Mouse (Mus musculus): ENCODE measurements around the gene Manf. TPM values are rescaled to one million over a fixed set of nuclear protein-coding genes. Genes with fewer than 3 reads are reported as not detected.

Manf gene
- total and polyA plus RNA-seq, 3 experiments = 181 to 358 (median 292) TPM

- Histone ChIP-seq H3K9me3 (replicated peaks; ENCODE audit: low read length) (no peaks in the 10 kb centered on the region), H3K4me2 (ENCODE audit: insufficient read depth, low read depth, poor library complexity, severe bottlenecking) (no peak overlapping the region), H3K79me2 (replicated peaks; ENCODE audit: control insufficient read depth, extremely low read depth, insufficient read depth, poor library complexity, severe bottlenecking) (peaks cover 32% of the 10 kb centered on the region), H3K4me3 (replicated peaks in 1 of 3; ENCODE audit: low read depth in 2 of 3, low read length in 2 of 3, poor library complexity in 1 of 3) (no peak overlapping the region), H3K27me3 (replicated peaks) (no peaks in the 10 kb centered on the region), H3K36me3 (replicated peaks in 1 of 2; ENCODE audit: control insufficient read depth in 1 of 2, insufficient read depth in 1 of 2, low read length in 1 of 2) (peaks cover 51 to 83% of the 10 kb centered on the region in 2 experiments), H3K27ac (ENCODE audit: insufficient read depth, low read depth) (no peak overlapping the region), H3K4me1 (ENCODE audit: control insufficient read depth in 1 of 2, insufficient read depth in 2 of 2) (peaks cover 20 to 52% of the 10 kb centered on the region in 2 experiments; a peak in 3 of 4 replicates), H3K9ac (ENCODE audit: insufficient read depth, low read depth) (no peak overlapping the region)
- TF ChIP-seq ELF1 (IDR thresholded peaks at IDR 0.05; ENCODE audit: low read depth, low read length) (no peak), BHLHE40 (IDR thresholded peaks at IDR 0.05; ENCODE audit: low read depth, low read length) (no peak), JUN (IDR thresholded peaks at IDR 0.05; ENCODE audit: insufficient read depth, low read depth, low read length) (no peak), MXI1 (IDR thresholded peaks at IDR 0.05; ENCODE audit: low read depth, low read length) (no peak), SIN3A (IDR thresholded peaks at IDR 0.05; ENCODE audit: low read length) (no peak), MAZ (IDR thresholded peaks at IDR 0.05; ENCODE audit: low read depth, low read length) (no peak), MAX (IDR thresholded peaks at IDR 0.05; ENCODE audit: low read length) (no peak), SMC3 (IDR thresholded peaks at IDR 0.05; ENCODE audit: low read depth, low read length) (no peak), GABPA (IDR thresholded peaks at IDR 0.05; ENCODE audit: insufficient replicate concordance, low read depth, low read length) (no peak), ZC3H11A (IDR thresholded peaks at IDR 0.05; ENCODE audit: low read depth, low read length) (no peak)
- dilution Hi-C loops (cut with MboI; ENCODE audit: extremely low pct_ligation_motif_present, extremely low pct_unique_long_range_greater_than_20kb, low sequenced_read_pairs) (no loop called here), in situ Hi-C loops (cut with MboI; ENCODE audit: low pct_ligation_motif_present, low pct_unique_long_range_greater_than_20kb, low sequenced_read_pairs) (no loop called here)
- no peak for DNase-seq (ENCODE audit: extremely low read depth)
Measured at GRCm38 (mm10) chr9:106881071-106881755, 10.6 kb downstream of the Manf start.

GRCm38 (mm10) chr9:106879471-106879870 is 12.3 kb downstream of the Manf start:
- Histone ChIP-seq H3K79me2 (replicated peaks; ENCODE audit: control insufficient read depth, extremely low read depth, insufficient read depth, poor library complexity, severe bottlenecking) (peaks cover 18% of the 10 kb centered on the region), H3K4me3 (replicated peaks in 1 of 3; ENCODE audit: low read depth in 2 of 3, low read length in 2 of 3, poor library complexity in 1 of 3) (no peak overlapping the region), H3K9ac (ENCODE audit: insufficient read depth, low read depth) (no peak overlapping the region), H3K9me3 (replicated peaks; ENCODE audit: low read length) (no peaks in the 10 kb centered on the region), H3K4me2 (ENCODE audit: insufficient read depth, low read depth, poor library complexity, severe bottlenecking) (no peak overlapping the region), H3K27ac (ENCODE audit: insufficient read depth, low read depth) (no peak overlapping the region), H3K4me1 (ENCODE audit: control insufficient read depth in 1 of 2, insufficient read depth in 2 of 2) (peaks cover 15 to 38% of the 10 kb centered on the region in 2 experiments; a peak in 3 of 4 replicates), H3K27me3 (replicated peaks) (no peaks in the 10 kb centered on the region), H3K36me3 (replicated peaks in 1 of 2; ENCODE audit: control insufficient read depth in 1 of 2, insufficient read depth in 1 of 2, low read length in 1 of 2) (peaks cover 65 to 89% of the 10 kb centered on the region in 2 experiments)
- dilution Hi-C loops (cut with MboI; ENCODE audit: extremely low pct_ligation_motif_present, extremely low pct_unique_long_range_greater_than_20kb, low sequenced_read_pairs) (no loop called here), in situ Hi-C loops (cut with MboI; ENCODE audit: low pct_ligation_motif_present, low pct_unique_long_range_greater_than_20kb, low sequenced_read_pairs) (no loop called here)
- DNase-seq (ENCODE audit: extremely low read depth) = no peak
- TF ChIP-seq ZNF384 (IDR thresholded peaks at IDR 0.05; ENCODE audit: low read depth, low read length) (no peak), USF1 (IDR thresholded peaks at IDR 0.05; ENCODE audit: low read depth, low read length) (no peak), RAD21 (IDR thresholded peaks at IDR 0.05; ENCODE audit: low read depth, low read length) (no peak)

All from CH12.LX (cell line).